Mouse (Mus musculus) midbrain, embryonic 15.5 days (tissue): ENCODE measurements around the gene Nup210. TPM values are rescaled to one million over a fixed set of nuclear protein-coding genes. Genes with fewer than 3 reads are reported as not detected.

ENCODE experiments used
- ATAC-seq: fragments of 200-750 bp; cut with Nextera tagmentation; replicated peaks from 2 replicates; pipeline ENCODE4 v1.8.0; 2017; ENCODE audit warnings: moderate TSS enrichment
- H3K27ac ChIP-seq: fragments of 300-500 bp; sonication (generic); 2 replicates; pipeline ENCODE4 v1.5.1; 2015; ENCODE audit warnings: mild to moderate bottlenecking, inconsistent platforms
- H3K27me3 ChIP-seq: fragments of 300-500 bp; sonication (generic); replicated peaks from 2 replicates; pipeline ENCODE4 v1.6.1; 2015; ENCODE audit warnings: inconsistent platforms
- H3K36me3 ChIP-seq: fragments of 300-500 bp; sonication (generic); replicated peaks from 2 replicates; pipeline ENCODE4 v1.6.1; 2015; ENCODE audit warnings: inconsistent platforms
- H3K4me1 ChIP-seq: fragments of 300-500 bp; sonication (generic); 2 replicates; pipeline ENCODE4 v1.6.1; 2015; ENCODE audit warnings: inconsistent platforms
- H3K4me2 ChIP-seq: fragments of 300-500 bp; sonication (generic); 2 replicates; pipeline ENCODE4 v1.6.1; 2015; ENCODE audit warnings: inconsistent platforms, mild to moderate bottlenecking, moderate library complexity
- H3K4me3 ChIP-seq: fragments of 300-500 bp; sonication (generic); 2 replicates; pipeline ENCODE4 v1.5.1; 2015; ENCODE audit warnings: mild to moderate bottlenecking, inconsistent platforms
- H3K9ac ChIP-seq: fragments of 300-500 bp; sonication (generic); 2 replicates; pipeline ENCODE4 v1.6.1; 2015; ENCODE audit warnings: mild to moderate bottlenecking, inconsistent platforms
- H3K9me3 ChIP-seq: fragments of 300-500 bp; sonication (generic); 2 replicates; pipeline ENCODE4 v1.6.1; 2016; ENCODE audit warnings: inconsistent platforms
- WGBS: fragments of 180-500 bp; shearing (Covaris S2); methylation state at CpG from one replicate; pipeline ENCODE4 v1.1.7; 2015; ENCODE audit warnings: mixed read lengths; 5-methylcytosine and 5-hydroxymethylcytosine counted together
- polyA plus RNA-seq: library from polyadenylated mRNA; unstranded; fragments of >200 nt; fragmentation: Nextera tagmentation; extraction: Ambion mirVana; gene quantifications from 2 replicates; pipeline ENCODE4 v1.2.1, GENCODE M21; 2015

The Nup210 gene
- 22.0 and 22.5 TPM in 2 replicates for polyA plus RNA-seq

DNA sequence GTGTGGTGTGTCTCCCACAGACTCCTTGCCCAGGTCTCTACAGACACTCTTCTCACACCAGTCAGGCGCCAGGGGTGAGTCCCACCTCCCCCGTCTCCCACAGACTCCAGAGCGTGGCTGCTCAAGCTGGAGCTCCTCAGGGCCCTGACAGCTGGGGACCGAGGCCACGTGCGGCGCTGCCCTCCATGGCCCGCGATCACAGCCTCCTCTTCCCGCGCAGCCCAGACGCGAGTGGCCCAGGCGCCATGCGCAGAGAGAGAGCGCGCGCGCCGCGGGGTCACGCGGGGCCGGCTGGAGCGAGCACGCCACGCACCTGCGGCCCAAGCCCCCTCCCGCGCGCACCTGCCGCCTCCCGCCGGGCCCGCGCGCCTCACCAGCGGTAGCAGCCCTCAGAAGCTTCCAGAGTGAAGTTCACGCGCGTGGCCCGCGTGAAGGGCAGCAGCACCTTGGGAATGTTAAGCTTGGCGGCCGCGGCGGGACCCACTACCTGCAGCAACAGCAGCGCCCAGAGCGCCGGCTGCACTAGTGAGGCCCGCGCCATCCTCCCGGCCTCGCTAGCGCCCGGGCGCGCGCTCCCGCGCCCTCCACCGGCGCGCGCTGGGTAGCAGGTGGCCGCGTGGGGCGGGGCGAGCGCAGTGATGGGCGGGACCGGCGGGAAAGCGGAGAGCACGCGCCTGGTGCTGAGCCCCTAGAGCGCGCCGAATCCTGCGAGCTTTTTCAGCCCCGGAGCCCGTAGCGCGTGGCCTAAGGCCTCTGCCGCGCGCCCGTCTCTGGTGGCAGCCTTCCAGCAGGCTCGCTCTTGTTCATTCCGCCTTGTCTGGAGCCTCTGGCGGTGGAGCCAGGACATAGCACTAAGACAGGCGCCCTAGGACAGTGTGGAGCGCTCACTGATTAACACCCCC is at the start of gene Nup210:
Gene Nup210, minus strand, starts transcription at position 586 of the 902 bp plus-strand sequence.
- Histone ChIP-seq H3K4me1 (peaks cover 28% of the 10 kb centered on the region), H3K36me3 (no peaks in the 10 kb centered on the region), H3K9me3 (no peaks in the 10 kb centered on the region), H3K4me3 (peak within 1 kb of the TSS; percentile 70), H3K9ac (peak within 1 kb of the TSS; percentile 70), H3K4me2 (peak within 1 kb of the TSS; percentile 65), H3K27me3 (0 out of 2 replicates have a peak, but pooled peaks cover 3% of the 10 kb centered on the region), H3K27ac (peak within 1 kb of the TSS; percentile 95)
- WGBS = under 1% methylated on average over 92 of the region's 93 CpGs
- peak; percentile 96 for ATAC-seq

DNA sequence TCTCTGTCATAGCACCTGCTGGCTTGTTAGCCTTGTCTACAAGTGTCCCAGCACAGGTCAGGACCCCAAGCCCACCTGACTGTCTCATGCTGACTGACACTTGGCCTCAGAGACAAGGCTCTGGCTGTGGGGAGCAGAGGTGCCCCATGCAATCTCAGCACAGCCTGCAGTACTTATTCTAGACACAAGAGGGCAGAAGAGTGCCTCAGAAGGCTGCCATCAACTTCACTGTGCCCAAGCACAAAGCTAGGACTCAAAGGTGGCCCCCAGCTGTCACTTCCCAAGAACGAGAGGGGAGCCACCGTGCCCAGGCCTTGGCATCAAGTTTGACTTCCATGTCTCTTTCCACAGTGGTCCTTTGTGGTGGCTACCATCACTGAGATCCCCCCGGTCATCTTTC is 48.6 kb upstream of the Nup210 start:
- Histone ChIP-seq H3K36me3 (0 out of 2 replicates have a peak, but pooled peaks cover 8% of the 10 kb centered on the region), H3K9me3 (no peaks in the 10 kb centered on the region), H3K9ac (no peak overlapping the region), H3K4me3 (no peak overlapping the region), H3K4me1 (peaks cover 27% of the 10 kb centered on the region), H3K27ac (peak overlapping the region; percentile 28; the same call in 1 of the 2 replicates), H3K4me2 (no peak overlapping the region), H3K27me3 (no peaks in the 10 kb centered on the region)
- 30% methylated on average over 3 of the region's 3 CpGs for WGBS
- ATAC-seq = peak; percentile 21; the same call in 1 of the 2 replicates

DNA sequence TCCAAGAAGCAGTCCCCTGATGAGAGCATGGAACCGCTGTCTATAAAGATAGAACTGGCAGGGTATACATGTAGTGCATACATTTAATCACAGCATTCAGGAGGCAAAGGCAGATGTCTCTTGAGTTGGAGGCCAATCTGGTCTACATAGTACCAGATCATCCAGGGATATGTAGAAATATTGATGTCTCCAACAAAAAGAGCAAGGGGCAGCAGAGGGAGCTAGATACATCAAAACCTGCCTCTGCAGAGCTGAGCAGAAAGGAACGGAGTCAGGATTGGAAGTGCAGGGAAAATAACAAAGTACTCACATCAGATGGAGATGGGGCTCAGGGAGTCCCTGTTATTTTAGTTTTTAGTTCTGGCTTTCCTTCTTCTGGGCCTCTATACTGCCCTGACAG is 48.0 kb upstream of the Nup210 start:
- peak overlapping the region; percentile 28; the same call in 1 of the 2 replicates for H3K27ac ChIP-seq
- no peaks in the 10 kb centered on the region for H3K27me3 ChIP-seq
- 57% methylated on average over 2 of the region's 2 CpGs for WGBS

DNA sequence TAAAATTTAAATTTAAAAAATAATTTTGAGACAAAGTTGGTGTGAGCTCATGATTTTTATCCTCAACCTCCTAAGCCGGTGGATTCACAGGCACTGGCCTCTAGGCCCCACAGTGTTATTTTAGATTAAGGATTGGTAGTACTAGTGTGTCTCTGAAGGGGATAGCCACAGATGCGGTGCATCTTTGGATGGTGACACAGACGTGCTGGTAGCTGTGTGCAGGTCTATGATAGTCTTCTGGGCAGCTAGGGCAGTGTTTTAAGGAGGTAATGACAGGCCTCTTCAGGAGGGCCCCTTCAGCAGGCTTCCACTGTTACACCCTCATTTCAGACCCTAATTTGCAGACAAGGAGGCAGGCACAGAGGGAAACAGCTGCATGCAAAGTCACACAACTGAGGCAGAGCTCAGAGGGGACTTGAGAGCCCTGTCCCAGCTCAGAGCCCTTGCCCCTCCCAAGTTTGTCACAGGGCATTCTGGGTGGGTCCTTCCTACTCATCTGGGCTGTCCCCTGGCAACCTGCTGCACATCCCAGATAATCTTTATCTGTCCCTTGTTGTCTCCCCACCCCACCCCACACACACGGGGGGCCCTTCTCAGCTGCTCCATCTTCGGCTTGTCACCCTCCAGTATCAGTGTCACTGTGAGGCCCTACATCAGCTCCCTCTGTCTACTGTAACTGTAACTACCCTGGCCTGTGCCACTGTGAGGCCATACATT is 46.7 kb upstream of the Nup210 start:
- WGBS = 75% methylated on average over 5 of the region's 5 CpGs
- Histone ChIP-seq H3K27ac (no peak overlapping the region), H3K27me3 (no peaks in the 10 kb centered on the region), H3K9ac (no peak overlapping the region), H3K4me3 (no peak overlapping the region), H3K36me3 (0 out of 2 replicates have a peak, but pooled peaks cover 8% of the 10 kb centered on the region), H3K4me1 (peaks cover 45% of the 10 kb centered on the region), H3K9me3 (no peaks in the 10 kb centered on the region), H3K4me2 (no peak overlapping the region)
- no peak for ATAC-seq

More for the DNA sequence above, 48.0 kb upstream of the Nup210 start:
- no peak for ATAC-seq
- no peaks in the 10 kb centered on the region for H3K9me3 ChIP-seq
- peaks cover 32% of the 10 kb centered on the region for H3K4me1 ChIP-seq
- H3K4me3 ChIP-seq = no peak overlapping the region
- H3K4me2 ChIP-seq = no peak overlapping the region
- no peak overlapping the region for H3K9ac ChIP-seq
- H3K36me3 ChIP-seq = 0 out of 2 replicates have a peak, but pooled peaks cover 8% of the 10 kb centered on the region

DNA sequence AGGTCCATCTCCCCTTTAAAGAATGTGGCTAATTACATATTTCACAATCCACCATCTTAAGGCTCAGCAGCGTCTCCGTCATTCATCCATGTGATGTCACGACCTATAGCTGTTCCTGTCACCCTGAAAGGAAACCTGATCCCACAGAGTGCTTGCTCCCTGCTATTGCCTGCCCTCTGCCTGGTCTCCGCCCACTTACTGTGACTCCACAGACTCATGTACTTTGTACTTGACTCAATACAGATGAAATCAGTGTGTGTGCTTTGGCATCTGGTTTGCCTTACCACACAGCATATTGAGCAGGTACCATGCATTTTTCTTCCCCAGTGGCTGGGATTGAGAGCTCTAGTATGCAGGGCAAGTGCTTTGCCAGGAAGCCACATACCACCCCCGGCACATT is 45.7 kb upstream of the Nup210 start:
- H3K9me3 ChIP-seq = no peaks in the 10 kb centered on the region
- H3K4me3 ChIP-seq = no peak overlapping the region
- no peak overlapping the region for H3K27ac ChIP-seq
- ATAC-seq = no peak
- no peaks in the 10 kb centered on the region for H3K27me3 ChIP-seq
- H3K36me3 ChIP-seq = 0 out of 2 replicates have a peak, but pooled peaks cover 8% of the 10 kb centered on the region
- H3K9ac ChIP-seq = no peak overlapping the region
- peaks cover 55% of the 10 kb centered on the region for H3K4me1 ChIP-seq
- H3K4me2 ChIP-seq = no peak overlapping the region
- 91% methylated on average over 5 of the region's 5 CpGs for WGBS

DNA sequence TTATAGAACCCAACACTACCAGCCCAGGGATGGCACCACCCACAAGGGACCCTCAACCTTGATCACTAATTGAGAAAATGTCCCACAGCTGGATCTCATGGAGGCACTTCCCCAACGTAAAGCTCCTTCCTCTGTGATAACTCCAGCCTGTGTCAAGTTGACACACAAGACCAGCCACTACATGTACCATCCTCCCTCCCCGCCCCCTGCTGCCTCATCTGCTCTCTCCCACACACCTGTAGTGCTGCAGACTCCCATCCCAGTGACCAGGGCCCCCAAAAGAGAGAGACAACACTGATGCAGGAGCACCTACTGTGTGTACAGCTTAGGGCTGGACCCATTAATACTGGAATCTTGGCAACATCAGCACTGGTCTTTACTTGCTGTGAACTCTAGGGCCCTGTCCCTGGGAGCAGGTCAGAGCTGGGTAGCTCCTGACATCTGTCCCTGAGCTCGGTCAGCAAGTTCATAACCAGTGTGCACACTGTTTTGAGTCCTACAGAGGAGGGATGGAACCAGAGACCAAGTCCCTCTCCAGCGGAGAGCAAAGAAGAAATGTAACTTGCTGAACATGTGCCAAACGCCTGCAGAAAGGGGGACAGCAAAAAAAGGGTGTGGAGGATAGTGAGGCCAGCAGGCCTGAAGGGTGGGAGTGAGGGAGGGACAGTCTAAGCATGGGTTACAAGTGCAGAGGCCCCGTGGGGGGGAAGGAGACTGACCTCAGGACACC is 45.0 kb upstream of the Nup210 start:
- Histone ChIP-seq H3K36me3 (0 out of 2 replicates have a peak, but pooled peaks cover 6% of the 10 kb centered on the region), H3K4me3 (no peak overlapping the region), H3K4me2 (no peak overlapping the region), H3K4me1 (peaks cover 60% of the 10 kb centered on the region), H3K27me3 (no peaks in the 10 kb centered on the region), H3K27ac (no peak overlapping the region), H3K9me3 (no peaks in the 10 kb centered on the region), H3K9ac (no peak overlapping the region)
- 83% methylated on average over 6 of the region's 6 CpGs for WGBS
- ATAC-seq = no peak

DNA sequence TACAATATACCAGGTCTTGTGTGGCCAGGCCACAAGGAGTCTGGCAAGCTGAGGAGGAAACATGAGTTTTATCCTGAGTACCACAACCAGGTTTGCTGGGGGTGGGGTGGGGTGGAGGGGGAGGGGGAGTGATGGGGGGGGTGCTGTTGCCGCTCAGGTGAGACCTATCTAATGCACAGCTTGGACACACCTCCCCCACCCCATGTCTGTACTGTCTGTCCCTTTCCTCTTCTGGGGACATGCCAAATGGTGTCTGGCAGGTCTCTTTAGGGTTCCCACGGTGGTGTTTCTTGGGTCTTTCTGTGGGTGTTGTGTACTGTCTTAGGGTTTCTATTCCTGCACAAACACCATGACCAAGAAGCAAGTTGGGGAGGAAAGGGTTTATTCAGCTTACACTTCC is 44.3 kb upstream of the Nup210 start:
- 68% methylated on average over 2 of the region's 2 CpGs for WGBS
- H3K4me1 ChIP-seq = peaks cover 65% of the 10 kb centered on the region
- peak overlapping the region; percentile 64; the same call in 1 of the 2 replicates for H3K27ac ChIP-seq

DNA sequence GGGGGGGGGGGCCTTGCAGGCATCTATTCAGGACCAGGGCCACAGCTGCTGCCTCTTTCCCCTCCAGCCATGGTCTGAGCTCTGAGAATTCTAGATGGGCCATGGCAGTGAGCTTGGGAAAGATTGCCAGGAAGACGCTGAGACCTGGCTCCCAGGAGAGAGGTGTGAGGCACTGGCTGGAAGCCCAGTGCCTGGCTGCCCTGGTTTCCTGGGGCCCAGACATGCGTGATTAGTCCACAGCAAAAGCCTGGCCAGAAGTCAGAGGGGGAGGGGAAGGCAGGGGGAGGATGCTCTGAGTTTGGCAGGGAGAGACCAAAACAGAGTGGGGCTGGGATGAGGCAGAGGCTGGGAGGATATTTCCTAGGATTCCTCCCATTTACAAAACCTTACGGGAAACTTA is 43.8 kb upstream of the Nup210 start:
- Histone ChIP-seq H3K27ac (peak overlapping the region; percentile 64), H3K36me3 (no peaks in the 10 kb centered on the region), H3K27me3 (no peaks in the 10 kb centered on the region), H3K9me3 (no peaks in the 10 kb centered on the region), H3K4me2 (0 out of 2 replicates have a peak overlapping the region, but pooled peaks have one; percentile 10), H3K9ac (no peak overlapping the region), H3K4me1 (peaks cover 67% of the 10 kb centered on the region), H3K4me3 (no peak overlapping the region)
- WGBS = 33% methylated on average over 3 of the region's 3 CpGs
- no peak for ATAC-seq

More for the DNA sequence above, 44.3 kb upstream of the Nup210 start:
- no peaks in the 10 kb centered on the region for H3K9me3 ChIP-seq
- H3K27me3 ChIP-seq = no peaks in the 10 kb centered on the region
- no peak overlapping the region for H3K4me3 ChIP-seq
- H3K36me3 ChIP-seq = 0 out of 2 replicates have a peak, but pooled peaks cover 3% of the 10 kb centered on the region
- ATAC-seq = no peak
- no peak overlapping the region for H3K9ac ChIP-seq
- H3K4me2 ChIP-seq = no peak overlapping the region

DNA sequence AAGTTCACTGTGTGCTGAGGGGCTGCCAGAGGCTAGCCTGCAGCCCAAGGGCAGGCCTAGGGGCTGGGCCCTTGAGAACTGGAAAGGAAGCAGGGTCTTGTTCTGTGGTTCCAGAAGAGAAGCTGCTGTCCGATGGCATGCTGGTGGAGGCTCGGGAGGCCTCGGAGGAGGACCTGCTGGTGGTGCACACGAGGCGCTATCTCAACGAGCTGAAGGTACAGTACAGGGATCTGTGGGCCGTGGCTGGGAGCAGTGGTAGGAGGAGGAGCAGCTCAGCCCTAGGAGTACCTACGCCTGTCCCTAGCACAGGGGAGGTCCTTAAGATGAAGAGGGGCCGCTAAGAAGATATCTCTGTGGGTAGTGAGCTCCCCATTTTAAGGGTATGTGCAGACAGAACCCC is 42.4 kb upstream of the Nup210 start:
- peaks cover 72% of the 10 kb centered on the region for H3K4me1 ChIP-seq
- WGBS = 82% methylated on average over 9 of the region's 9 CpGs
- H3K4me2 ChIP-seq = peak overlapping the region; percentile 74
- ATAC-seq = no peak
- no peaks in the 10 kb centered on the region for H3K27me3 ChIP-seq
- H3K9me3 ChIP-seq = no peaks in the 10 kb centered on the region
- 0 out of 2 replicates have a peak overlapping the region, but pooled peaks have one; percentile 3 for H3K4me3 ChIP-seq
- peak overlapping the region; percentile 23; the same call in 1 of the 2 replicates for H3K9ac ChIP-seq
- H3K36me3 ChIP-seq = no peaks in the 10 kb centered on the region
- H3K27ac ChIP-seq = peak overlapping the region; percentile 12; the same call in 1 of the 2 replicates

DNA sequence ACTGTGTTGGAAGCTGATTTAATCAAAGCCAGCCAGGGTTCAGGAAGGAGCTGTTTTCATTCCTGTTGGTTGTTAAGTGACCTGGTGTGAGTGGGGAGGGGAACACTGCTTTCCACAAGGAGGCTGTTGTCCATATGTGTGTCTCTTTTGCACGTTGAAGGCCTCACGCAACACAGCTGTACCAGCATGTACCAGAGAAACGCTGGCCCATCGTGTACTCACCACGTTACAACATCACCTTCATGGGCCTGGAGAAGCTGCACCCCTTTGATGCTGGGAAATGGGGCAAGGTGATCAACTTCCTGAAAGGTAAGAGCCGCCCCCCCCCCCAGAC is 40.6 kb upstream of the Nup210 start:
- Histone ChIP-seq H3K4me2 (peak overlapping the region; percentile 74), H3K27ac (peak overlapping the region; percentile 93), H3K36me3 (no peaks in the 10 kb centered on the region), H3K4me3 (peak overlapping the region; percentile 52), H3K27me3 (no peaks in the 10 kb centered on the region), H3K4me1 (peaks cover 88% of the 10 kb centered on the region), H3K9me3 (no peaks in the 10 kb centered on the region), H3K9ac (peak overlapping the region; percentile 65)
- 0 out of 2 replicates have a peak, but pooled peaks have one; percentile 0 for ATAC-seq
- WGBS = 28% methylated on average over 6 of the region's 6 CpGs

DNA sequence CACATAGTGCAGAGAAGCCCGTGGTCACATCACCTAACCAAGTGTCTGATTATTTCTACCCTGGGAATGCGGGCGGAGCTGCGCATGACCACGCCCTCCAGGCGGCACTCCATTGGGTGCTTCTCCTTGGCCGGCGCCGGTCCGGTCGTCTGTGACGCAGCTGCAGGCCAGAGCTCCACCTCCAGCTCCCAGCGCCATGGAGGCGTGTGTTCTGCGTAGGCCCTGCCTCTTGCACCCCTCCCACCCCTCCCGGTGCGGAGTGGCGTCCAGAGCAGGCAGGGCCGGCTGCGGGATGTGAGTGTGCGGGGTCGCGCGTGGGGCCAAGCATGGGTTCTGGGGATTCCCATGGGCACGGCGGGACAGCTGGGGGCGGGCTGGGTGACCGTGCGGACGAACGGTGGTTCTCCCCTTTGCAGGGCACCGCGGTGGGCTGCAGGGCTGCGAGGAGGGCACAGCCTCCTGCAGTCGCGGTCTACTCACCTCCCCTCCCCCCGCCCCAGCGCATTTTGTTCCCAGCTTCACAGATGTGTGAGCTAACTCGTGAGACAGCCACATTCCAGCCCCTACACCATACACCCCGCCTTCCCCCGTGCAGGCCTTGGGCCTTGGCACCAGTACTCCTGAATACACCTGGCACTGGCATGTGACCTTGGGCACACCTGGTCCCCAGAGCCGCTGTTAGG is 40.1 kb upstream of the Nup210 start, which contains the start of gene Hdac11:
Gene Hdac11, plus strand, starts transcription at position 112 of the 683 bp plus-strand sequence.
- Histone ChIP-seq H3K27me3 (no peaks in the 10 kb centered on the region), H3K4me3 (peak within 1 kb of the TSS; percentile 52), H3K4me2 (peak within 1 kb of the TSS; percentile 74), H3K9me3 (no peaks in the 10 kb centered on the region), H3K9ac (peak within 1 kb of the TSS; percentile 65), H3K4me1 (peaks cover 90% of the 10 kb centered on the region), H3K36me3 (no peaks in the 10 kb centered on the region), H3K27ac (peak within 1 kb of the TSS; percentile 93)
- under 1% methylated on average over 40 of the region's 42 CpGs for WGBS
- ATAC-seq = peak; percentile 87
